Mouse (Mus musculus) cerebellum, adult 11 months (tissue): ENCODE measurements around the gene Crx.

Experiments used
- DNase-seq: peaks from one replicate; pipeline ENCODE4 v3.0.0; 2022

Crx gene

DNA sequence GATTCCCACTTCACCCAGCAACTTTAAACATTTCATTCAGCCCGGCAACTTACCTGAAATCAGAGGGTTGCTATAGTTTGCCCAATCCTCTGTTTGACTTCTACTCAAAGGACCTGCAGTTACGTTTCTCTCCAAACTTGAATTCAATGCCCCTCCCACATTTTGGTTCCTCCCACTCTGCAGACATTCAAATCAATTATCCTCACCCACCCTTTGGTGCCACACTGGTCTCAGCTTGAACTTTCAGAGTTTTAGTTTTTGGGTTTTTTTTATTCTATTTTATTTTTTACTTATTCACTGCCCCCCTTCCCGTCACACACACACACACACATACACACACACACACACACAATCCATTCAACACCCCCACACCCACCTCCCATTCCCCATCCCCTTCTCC lies 40.2 kb downstream of the Crx start, which contains the start of gene Obox6:
Obox6 (minus strand) TSS at position 101 of the 400 bp plus-strand sequence.
- no peak for DNase-seq
